Mouse (Mus musculus) cerebellum, adult 2 months (tissue): ENCODE measurements around the gene Dscam.

ENCODE experiments used
- CTCF ChIP-seq: fragments of 200-500 bp; IDR thresholded peaks from 2 replicates; pipeline ENCODE4 v1.5.1; 2011; ENCODE audit warnings: low read depth, mild to moderate bottlenecking, control low read depth, low read length, moderate library complexity, borderline replicate concordance; ENCODE audit not compliant: insufficient read depth
- POLR2A ChIP-seq: fragments of 200-500 bp; IDR thresholded peaks from 2 replicates; pipeline ENCODE4 v1.6.1; 2011; ENCODE audit warnings: low read length, control low read depth, borderline replicate concordance; ENCODE audit not compliant: insufficient read depth

- TF ChIP-seq CTCF, result no peak
- TF ChIP-seq POLR2A, result no peak
Measured at GRCm38 (mm10) chr16:97194630-97195029, 24.1 kb upstream of the Dscam start.
